Mouse (Mus musculus): ENCODE data around the gene Gm29276. TPM values are rescaled to one million over a fixed set of nuclear protein-coding genes. Genes with fewer than 3 reads are reported as not detected.

Gm29276 gene
- polyA plus RNA-seq (2015; fragmentation: Nextera tagmentation; extraction: Ambion mirVana): not detected in 2 replicates

GRCm38 (mm10) chrY:42582150-42582549, at the start of gene Gm29276:
Gene Gm29276, minus strand, starts transcription at chrY:42582250.

